Mouse (Mus musculus) heart, embryonic 11.5 days (tissue): ENCODE measurements at regions not wholly inside any gene's neighbourhood (a gene's known extent, or its start where the extent isn't known, plus 50 kb on each side); places are given as distances from the start of the nearest gene placed in this dataset.

Experiments used
- ATAC-seq: fragments of 200-750 bp; cut with Nextera tagmentation; replicated peaks from 2 replicates; pipeline ENCODE4 v1.8.0; 2017; ENCODE audit warnings: moderate library complexity; ENCODE audit not compliant: insufficient number of reproducible peaks, low FRiP score, low TSS enrichment
- H3K27ac ChIP-seq: fragments of 300-500 bp; sonication (generic); 2 replicates; pipeline ENCODE4 v1.5.1; 2014; ENCODE audit warnings: mild to moderate bottlenecking, low read depth, low read length
- H3K27me3 ChIP-seq: fragments of 300-500 bp; sonication (generic); 2 replicates; pipeline ENCODE4 v1.6.1; 2014; ENCODE audit warnings: mild to moderate bottlenecking, low read length, mixed read lengths; ENCODE audit not compliant: control insufficient read depth, insufficient read depth
- H3K36me3 ChIP-seq: fragments of 300-500 bp; sonication (generic); 2 replicates; pipeline ENCODE4 v1.6.1; 2014; ENCODE audit warnings: mild to moderate bottlenecking, low read length, moderate library complexity, mixed read lengths; ENCODE audit not compliant: control insufficient read depth, insufficient read depth
- H3K4me1 ChIP-seq: fragments of 300-500 bp; sonication (generic); 2 replicates; pipeline ENCODE4 v1.6.1; 2014; ENCODE audit warnings: low read length; ENCODE audit not compliant: control insufficient read depth, insufficient read depth
- H3K4me2 ChIP-seq: fragments of 300-500 bp; sonication (generic); 2 replicates; pipeline ENCODE4 v1.6.1; 2014; ENCODE audit warnings: mild to moderate bottlenecking, moderate library complexity
- H3K4me3 ChIP-seq: fragments of 300-500 bp; sonication (generic); 2 replicates; pipeline ENCODE4 v1.5.1; 2014; ENCODE audit warnings: low read depth, low read length
- H3K9ac ChIP-seq: fragments of 300-500 bp; sonication (generic); 2 replicates; pipeline ENCODE4 v1.6.1; 2014; ENCODE audit warnings: mild to moderate bottlenecking, low read depth, low read length, moderate library complexity
- H3K9me3 ChIP-seq: fragments of 300-500 bp; sonication (generic); replicated peaks from 2 replicates; pipeline ENCODE4 v1.6.1; 2016; ENCODE audit warnings: low read length; ENCODE audit not compliant: control insufficient read depth
- WGBS: fragments of 180-500 bp; shearing (Covaris S2); extraction: QIAGEN DNeasy Blood & Tissue Kit; methylation state at CpG from one replicate; pipeline ENCODE4 v1.1.7; 2014; ENCODE audit not compliant: insufficient replicate concordance; 5-methylcytosine and 5-hydroxymethylcytosine counted together

- H3K9me3 ChIP-seq, result no peaks in the 10 kb centered on the region
- H3K36me3 ChIP-seq, result no peaks in the 10 kb centered on the region
- ATAC-seq, result no peak
- no peak overlapping the region for H3K4me2 ChIP-seq
- no peak overlapping the region for H3K4me3 ChIP-seq
- H3K9ac ChIP-seq, result no peak overlapping the region
- no peaks in the 10 kb centered on the region for H3K27me3 ChIP-seq
- whole genome bisulfite sequencing, result 87% methylated on average over 3 of the region's 3 CpGs
- H3K27ac ChIP-seq, result no peak overlapping the region
- H3K4me1 ChIP-seq, result 0 out of 2 replicates have a peak, but pooled peaks cover 3% of the 10 kb centered on the region
Observed at GRCm38 (mm10) chr10:99829974-99830373, 70.5 kb upstream of the Csl start.

- no peak for ATAC-seq
Observed at GRCm38 (mm10) chr10:99827476-99827875, 68.0 kb upstream of the Csl start.

GRCm38 (mm10) chr10:99825881-99826280, 66.4 kb upstream of the Csl start:
- H3K36me3 ChIP-seq, result no peaks in the 10 kb centered on the region
- no peak overlapping the region for H3K9ac ChIP-seq
- no peaks in the 10 kb centered on the region for H3K9me3 ChIP-seq
- no peak for ATAC-seq
- H3K27me3 ChIP-seq, result no peaks in the 10 kb centered on the region
- H3K27ac ChIP-seq, result no peak overlapping the region
- H3K4me2 ChIP-seq, result no peak overlapping the region
- WGBS, result 82% methylated on average over 4 of the region's 4 CpGs
- no peaks in the 10 kb centered on the region for H3K4me1 ChIP-seq
- H3K4me3 ChIP-seq, result no peak overlapping the region

More at GRCm38 (mm10) chr10:99827476-99827875, 68.0 kb upstream of the Csl start:
- Histone ChIP-seq H3K9me3 (no peaks in the 10 kb centered on the region), H3K4me1 (no peaks in the 10 kb centered on the region), H3K4me3 (no peak overlapping the region), H3K36me3 (no peaks in the 10 kb centered on the region), H3K9ac (no peak overlapping the region), H3K27me3 (no peaks in the 10 kb centered on the region), H3K4me2 (no peak overlapping the region), H3K27ac (no peak overlapping the region)
- WGBS, result 80% methylated on average over 4 of the region's 4 CpGs

- Histone ChIP-seq H3K4me1 (no peaks in the 10 kb centered on the region), H3K27ac (no peak overlapping the region), H3K36me3 (no peaks in the 10 kb centered on the region), H3K9me3 (no peaks in the 10 kb centered on the region), H3K9ac (no peak overlapping the region), H3K27me3 (no peaks in the 10 kb centered on the region), H3K4me3 (no peak overlapping the region), H3K4me2 (no peak overlapping the region)
- 82% methylated on average over 7 of the region's 7 CpGs for WGBS
- no peak for ATAC-seq
Observed at GRCm38 (mm10) chr10:99812069-99812650, 52.7 kb upstream of the Csl start.

GRCm38 (mm10) chr10:99811430-99811829, 52.0 kb upstream of the Csl start:
- Histone ChIP-seq H3K9ac (no peak overlapping the region), H3K27ac (no peak overlapping the region), H3K4me2 (no peak overlapping the region), H3K9me3 (no peaks in the 10 kb centered on the region), H3K4me3 (no peak overlapping the region), H3K27me3 (no peaks in the 10 kb centered on the region), H3K36me3 (no peaks in the 10 kb centered on the region), H3K4me1 (no peaks in the 10 kb centered on the region)
- no peak for ATAC-seq
- 74% methylated on average over 1 of the region's 1 CpGs for WGBS
